Mouse (Mus musculus) embryo, embryonic 11.5 days (tissue): ENCODE measurements around the gene A930004D18Rik.
"Not testable (repeated sequence)": the region's sequence is repeated elsewhere in the genome, so short reads cannot be mapped to it uniquely, and the experiment has no call there.

ENCODE experiments used
- DNase-seq: peaks from one replicate; pipeline ENCODE4 v3.0.0-alpha.2; 2012; ENCODE audit warnings: low read depth, low spot score

The A930004D18Rik gene

GRCm38 (mm10) chr2:18012866-18013265 lies 24.7 kb downstream of the A930004D18Rik start:
- DNase-seq = no peak

- no peak for DNase-seq
Observed at GRCm38 (mm10) chr2:18011226-18011625, 26.3 kb downstream of the A930004D18Rik start.

DNA sequence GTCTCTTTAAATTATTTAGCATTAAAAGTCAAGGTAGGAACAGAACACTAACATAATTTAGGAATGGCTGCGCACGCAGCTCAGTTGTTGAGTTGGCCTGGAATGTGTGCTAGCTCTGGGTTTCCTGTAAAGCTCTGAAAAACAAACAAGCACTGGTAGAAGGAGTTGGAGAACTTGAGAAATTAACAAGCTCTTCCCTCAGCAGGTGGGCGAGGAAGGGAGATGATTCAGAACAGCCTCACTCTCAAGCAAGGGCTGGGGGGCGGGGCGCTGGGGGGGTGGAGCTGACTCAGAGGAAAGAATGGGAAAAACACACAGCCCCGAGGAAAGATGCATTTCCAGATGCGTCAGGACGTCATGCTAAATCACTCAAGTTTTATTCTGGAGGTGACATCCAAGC lies 32.4 kb downstream of the A930004D18Rik start:
- no peak for DNase-seq

GRCm38 (mm10) chr2:18004286-18004685 lies 33.3 kb downstream of the A930004D18Rik start:
- DNase-seq = no peak

DNA sequence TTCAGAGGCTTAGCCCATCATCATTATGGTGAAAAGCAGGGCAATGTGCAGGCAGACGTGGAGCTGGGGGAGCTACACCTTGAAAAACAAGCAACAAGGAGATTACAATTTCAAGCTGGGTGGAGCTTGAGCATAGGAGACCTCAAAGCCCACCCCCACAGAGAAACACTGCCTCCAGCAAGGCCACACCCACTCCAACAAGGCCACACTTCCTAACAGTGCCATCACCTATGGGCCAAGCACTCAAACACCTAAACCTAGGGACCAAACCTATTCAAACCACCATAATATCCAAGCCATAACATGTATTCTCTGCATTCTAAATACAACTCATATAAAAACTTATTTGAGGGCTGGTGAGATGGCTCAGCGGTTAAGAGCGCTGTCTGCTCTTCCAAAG lies 35.2 kb downstream of the A930004D18Rik start:
- DNase-seq = no peak

DNA sequence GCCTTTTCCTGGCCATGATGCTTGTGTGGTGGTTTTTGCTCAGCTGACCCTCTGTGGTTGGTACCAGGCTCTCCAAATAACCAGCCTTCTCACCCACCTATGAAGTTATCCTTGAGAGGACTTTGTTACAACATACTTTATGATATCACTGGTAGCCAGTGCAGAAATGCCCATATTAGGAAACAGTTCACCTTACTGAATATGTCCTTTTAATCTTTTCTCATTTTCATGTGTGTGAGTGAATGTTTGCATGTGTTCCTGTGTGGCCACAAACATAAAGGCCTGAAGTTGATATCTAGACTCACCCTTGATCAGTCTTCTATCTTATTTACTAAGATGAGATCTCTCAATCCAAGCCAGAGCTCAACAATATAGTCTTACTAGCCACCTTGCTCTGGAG lies 40.7 kb downstream of the A930004D18Rik start, which contains the start of gene H2al2a:
TSS of gene H2al2a (minus strand) at position 101 of the 400 bp plus-strand sequence.
- no peak for DNase-seq

- no peak for DNase-seq
Observed at GRCm38 (mm10) chr2:17989562-17989961, 48.0 kb downstream of the A930004D18Rik start.

DNA sequence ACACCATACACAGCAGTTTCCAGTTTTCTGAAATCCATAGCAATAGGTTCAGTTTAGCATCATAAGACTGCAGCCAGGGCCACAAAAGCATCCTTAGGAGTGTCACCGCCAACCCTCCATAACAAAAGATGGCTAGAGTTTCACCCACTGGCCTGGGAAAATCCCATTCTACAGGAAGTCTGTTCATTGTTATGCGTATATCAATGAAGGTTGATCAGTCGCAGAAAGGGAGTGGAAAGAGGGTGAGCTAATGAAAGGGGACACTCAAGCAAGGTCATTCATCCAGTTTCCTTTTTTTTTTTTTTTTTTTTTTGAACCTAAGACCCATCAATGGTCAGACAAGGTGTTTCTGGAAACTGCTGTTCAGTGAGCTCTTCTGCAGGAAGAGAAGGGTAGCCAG lies 48.4 kb downstream of the A930004D18Rik start:
- no peak for DNase-seq

GRCm38 (mm10) chr2:17986694-17987093 lies 50.8 kb downstream of the A930004D18Rik start:
- DNase-seq = no peak

- no peak for DNase-seq
Observed at GRCm38 (mm10) chr2:17984774-17985173, 52.8 kb downstream of the A930004D18Rik start.

DNA sequence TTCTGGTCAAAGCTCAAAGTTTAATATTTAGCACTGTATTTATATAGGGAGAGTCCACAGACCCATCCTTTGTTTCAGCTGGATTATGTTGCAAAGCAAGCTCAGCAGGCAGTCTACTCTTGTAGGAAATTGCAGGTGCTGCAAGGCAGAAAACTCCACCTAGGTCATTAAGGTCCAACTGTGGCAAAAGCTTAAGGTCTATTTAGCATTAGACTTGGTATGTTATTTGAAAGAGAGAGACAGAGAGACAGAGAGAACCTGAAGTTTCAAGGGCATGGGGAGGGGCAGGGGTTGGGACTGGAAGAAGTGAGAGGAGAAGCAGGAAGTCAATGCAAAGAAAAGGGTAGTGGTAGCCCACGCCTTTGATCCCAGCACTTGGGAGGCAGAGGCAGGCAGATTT lies 54.8 kb downstream of the A930004D18Rik start:
- no peak for DNase-seq

DNA sequence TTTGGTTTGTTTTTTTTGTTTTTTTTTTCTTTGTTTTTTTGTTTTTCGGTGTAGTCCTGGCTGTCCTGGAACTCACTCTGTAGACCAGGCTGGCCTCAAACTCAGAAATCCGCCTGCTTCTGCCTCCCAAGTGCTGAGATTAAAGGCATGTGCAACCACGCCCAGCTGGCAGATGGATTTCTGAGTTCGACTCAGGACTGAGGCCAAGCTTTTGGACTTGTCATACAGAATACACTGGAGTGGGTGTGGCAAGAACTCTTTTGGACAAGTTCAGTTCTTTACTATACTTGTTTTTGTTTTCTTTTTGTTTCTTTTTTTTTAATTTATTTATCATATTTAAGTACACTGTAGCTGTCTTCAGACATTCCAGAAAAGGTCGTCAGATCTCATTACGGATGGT lies 58.8 kb downstream of the A930004D18Rik start:
- DNase-seq = no peak

DNA sequence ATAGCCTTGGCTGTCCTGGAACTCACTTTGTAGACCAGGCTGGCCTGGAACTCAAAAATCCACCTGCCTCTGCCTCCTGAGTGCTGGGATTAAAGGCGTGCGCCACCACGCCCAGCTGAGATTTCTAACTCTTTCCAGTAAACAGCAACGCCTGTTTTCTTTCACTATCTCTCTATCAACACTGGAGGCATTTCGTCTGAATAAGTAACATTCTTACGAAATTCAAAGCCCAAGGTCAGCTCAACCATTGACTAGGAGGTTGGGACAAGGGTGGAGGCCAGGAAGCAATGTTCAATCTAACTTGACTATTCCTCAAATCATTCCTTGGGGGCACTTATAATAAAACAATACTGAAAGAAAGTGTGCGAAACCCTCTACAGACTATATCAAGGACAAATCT lies 59.3 kb downstream of the A930004D18Rik start:
- not testable (repeated sequence) for DNase-seq

DNA sequence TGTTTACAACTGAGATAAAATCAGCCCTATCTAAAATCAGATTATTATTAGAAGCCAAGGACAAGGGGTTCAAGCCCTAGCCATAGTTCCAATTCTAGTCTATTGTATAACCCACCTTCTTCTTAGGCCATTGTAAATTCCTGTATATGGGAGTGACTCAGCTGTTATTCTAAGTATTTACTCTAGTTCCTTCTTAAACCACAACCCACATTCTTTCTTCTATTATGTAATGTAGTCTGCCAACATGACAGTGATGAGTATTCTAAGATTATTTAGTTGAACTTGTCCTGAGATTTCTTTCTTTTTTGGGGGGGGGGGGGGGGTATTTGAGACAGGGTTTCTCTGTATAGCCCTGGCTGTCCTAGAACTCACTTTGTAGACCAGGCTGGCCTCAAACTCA lies 59.9 kb downstream of the A930004D18Rik start:
- DNase-seq = not testable (repeated sequence)

GRCm38 (mm10) chr2:17975601-17976327 lies 61.8 kb downstream of the A930004D18Rik start:
- DNase-seq = no peak
